Mouse (Mus musculus) megakaryocyte, adult 5-6 weeks (primary cell): ENCODE results near the gene Rpl9-ps1. TPM values are rescaled to one million over a fixed set of nuclear protein-coding genes. Genes with fewer than 3 reads are reported as not detected.

Source experiments
- ATAC-seq: 2 replicates; pipeline ENCODE4 v1.8.0; 2016; ENCODE audit warnings: mild to moderate bottlenecking, inconsistent platforms; ENCODE audit not compliant: poor library complexity, severe bottlenecking
- total RNA-seq, 2 experiments: library from RNA; stranded (forward) in 1 of 2; stranded (reverse) in 1 of 2; fragments of 153-499, 151-499 nt in 1 of 2; fragments of 221-1000, 200-1000 nt in 1 of 2; gene quantifications; 2 replicates each; pipeline versions ENCODE4 v1.2.3 to v1.2.4; 2015 to 2017

Gene Rpl9-ps1
- total RNA-seq (2015) (1.0 TPM in 1 of 2 replicates, not detected in the other), total RNA-seq (2017) (not detected in 2 replicates)

- no peak for ATAC-seq
Observed at GRCm38 (mm10) chr11:83645521-83645920, at the start of gene Rpl9-ps1. Gene Rpl9-ps1 (minus strand): TSS chr11:83645621.

DNA sequence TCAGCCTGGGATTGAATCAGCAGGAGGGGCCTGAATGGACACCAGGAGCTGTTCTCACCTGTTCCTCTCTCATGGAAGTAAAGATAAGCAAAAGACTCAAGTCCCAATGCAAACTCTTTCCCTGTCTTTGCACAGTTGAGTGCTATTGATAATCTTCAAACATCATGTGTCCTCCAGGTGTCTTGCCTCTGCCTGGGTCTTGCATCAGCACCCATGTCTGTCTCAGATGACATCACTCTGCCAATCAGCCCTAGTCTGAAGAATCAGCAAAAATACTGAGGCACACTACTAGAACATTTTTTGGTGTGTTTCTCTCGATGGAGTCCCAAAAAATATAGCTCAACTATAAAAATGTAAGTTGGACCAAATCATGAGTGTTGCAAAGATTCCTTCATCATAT is 46.6 kb upstream of the Rpl9-ps1 start:
- ATAC-seq = no peak

GRCm38 (mm10) chr11:83689918-83690317 is 44.5 kb upstream of the Rpl9-ps1 start:
- no peak for ATAC-seq

- peak; percentile 33; the same call in 1 of the 2 replicates for ATAC-seq
Observed at GRCm38 (mm10) chr11:83675665-83676064, 30.2 kb upstream of the Rpl9-ps1 start.

DNA sequence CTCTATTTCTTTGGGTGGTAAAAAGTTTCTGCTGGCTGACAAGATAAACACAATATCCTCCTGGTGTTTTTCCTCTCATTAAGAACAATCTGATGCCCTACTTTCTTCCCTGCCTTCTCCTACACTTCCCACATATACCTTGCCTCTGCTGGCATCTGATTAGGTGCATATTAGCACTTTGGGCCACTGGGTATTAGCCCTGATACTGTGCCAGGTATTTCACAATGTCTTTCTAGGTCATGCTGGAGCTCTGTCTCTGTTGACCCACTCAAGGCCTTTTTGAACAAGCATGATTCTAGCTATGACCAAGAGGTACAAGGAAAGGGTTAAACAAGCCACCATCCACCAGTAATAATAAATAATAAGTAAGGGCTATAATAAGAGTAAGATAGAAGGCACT is 26.3 kb upstream of the Rpl9-ps1 start:
- no peak for ATAC-seq

GRCm38 (mm10) chr11:83663532-83663931 is 18.1 kb upstream of the Rpl9-ps1 start:
- ATAC-seq = peak; percentile 64

GRCm38 (mm10) chr11:83662204-83662603 is 16.8 kb upstream of the Rpl9-ps1 start, which contains the start of gene Ccl4:
Gene Ccl4 (plus strand): TSS chr11:83662584.
- ATAC-seq = peak; percentile 72

- ATAC-seq = peak; percentile 41
Observed at GRCm38 (mm10) chr11:83658797-83659196, 13.4 kb upstream of the Rpl9-ps1 start.

DNA sequence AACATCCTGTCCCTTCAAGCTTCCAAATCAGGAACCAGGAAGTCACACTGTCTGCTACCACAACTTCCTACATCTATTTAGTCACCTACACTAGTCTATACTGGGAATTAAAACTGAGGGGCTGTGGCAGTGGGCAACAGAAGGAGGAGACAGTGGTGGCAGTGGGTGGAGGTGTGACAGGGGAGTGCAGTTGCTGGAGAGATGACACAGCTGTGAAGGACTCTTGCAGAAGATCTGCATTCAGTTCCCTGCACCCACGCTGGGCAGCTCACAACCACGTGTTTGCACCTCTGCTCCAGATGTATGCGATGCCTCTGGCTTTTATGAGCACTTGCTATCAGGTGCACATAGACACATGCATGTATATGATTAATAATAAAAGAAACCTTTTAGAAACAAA is 12.1 kb upstream of the Rpl9-ps1 start:
- ATAC-seq = peak; percentile 19; the same call in 1 of the 2 replicates

GRCm38 (mm10) chr11:83654606-83655005 is 9.2 kb upstream of the Rpl9-ps1 start:
- no peak for ATAC-seq

DNA sequence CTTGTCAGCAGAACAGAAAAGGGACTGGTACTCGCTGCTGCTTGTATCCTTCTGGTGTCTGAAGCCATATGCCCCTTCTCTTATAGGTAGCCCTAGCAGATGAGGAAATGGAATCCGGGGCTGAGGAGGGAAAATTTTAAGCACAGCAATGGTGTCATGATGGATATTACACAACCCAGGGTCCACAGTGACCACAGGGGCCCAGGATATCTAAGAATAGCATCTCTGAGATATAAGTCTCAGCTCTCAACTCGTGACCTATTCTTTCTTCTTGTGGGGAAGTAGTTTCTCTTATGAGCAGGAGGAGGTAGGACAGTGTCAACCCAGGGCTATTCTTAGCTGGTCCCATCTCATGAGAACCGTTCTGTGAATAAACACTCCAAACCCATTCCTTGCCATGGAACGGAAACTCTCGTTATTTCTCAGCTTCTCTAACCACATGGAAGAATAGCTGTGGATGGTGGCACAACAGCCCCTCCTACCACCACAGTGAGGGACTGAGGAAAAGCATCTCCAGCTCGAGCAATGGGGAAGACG is 4.0 kb upstream of the Rpl9-ps1 start, which contains the start of gene Ccl3:
Gene Ccl3, minus strand, starts transcription at position 51 of the 537 bp plus-strand sequence.
- ATAC-seq = peak; percentile 78

DNA sequence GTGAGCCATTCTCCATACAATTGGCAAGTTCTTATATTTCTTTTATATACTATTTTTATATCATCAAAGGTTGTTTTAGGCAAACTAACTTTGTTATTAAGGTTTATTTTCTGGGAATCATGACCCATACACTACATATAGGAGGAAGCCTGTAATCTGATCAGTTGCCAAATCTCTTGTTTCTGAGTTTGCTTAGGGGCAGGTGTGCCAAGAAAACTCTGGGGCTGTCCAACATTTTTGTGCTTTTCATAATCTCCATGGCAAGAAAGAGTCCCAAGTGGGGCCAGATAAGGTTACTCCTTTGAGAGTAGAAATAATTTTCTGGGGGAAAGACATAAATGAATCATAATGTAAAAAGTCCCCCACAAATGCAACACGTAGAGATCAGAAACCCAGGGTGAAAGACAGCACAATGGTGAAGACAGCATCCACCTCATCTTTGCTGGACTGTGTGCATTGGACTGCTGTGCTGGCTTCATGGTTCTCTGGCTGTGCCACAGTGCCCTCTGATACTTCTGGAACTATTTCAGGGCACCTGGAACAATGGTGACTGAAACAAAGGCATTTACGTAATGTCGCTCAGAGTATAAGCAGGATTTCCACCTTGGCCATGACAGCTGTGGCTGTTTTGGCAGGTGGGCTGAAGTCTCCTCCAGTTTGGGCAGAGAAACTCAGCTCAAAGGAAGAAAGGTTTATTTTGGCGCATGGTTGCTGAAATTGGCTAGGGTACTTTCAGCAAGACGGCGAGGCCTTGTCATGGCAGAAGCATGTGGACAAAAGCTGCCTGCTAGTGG is 1.1 kb upstream of the Rpl9-ps1 start:
- no peak for ATAC-seq

GRCm38 (mm10) chr11:83641216-83641615 is 4.2 kb downstream of the Rpl9-ps1 start:
- ATAC-seq = peak; percentile 25

GRCm38 (mm10) chr11:83640141-83640540 is 5.3 kb downstream of the Rpl9-ps1 start:
- ATAC-seq = peak; percentile 85

- peak; percentile 54 for ATAC-seq
Observed at GRCm38 (mm10) chr11:83639533-83639932, 5.9 kb downstream of the Rpl9-ps1 start.

DNA sequence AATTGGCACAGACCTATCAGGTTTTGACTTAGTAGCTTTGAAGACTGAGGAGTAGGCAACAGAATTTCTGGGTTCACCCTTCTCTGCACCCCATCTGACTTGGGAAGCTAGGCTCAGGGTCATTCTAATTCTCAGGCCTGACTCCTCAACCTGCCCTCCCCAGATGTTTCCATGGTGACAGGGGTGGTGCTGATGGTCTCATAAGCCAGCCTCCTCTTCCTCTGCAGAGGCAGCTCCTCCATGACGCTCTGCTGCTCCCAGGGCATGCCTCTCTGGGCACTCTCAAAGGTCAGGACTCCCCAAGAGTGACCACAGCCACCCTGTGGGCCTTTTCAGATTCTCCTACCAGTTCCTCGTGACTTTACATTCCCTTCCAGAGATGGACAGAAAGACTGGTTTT is 6.5 kb downstream of the Rpl9-ps1 start:
- ATAC-seq = peak; percentile 20

- ATAC-seq = no peak
Observed at GRCm38 (mm10) chr11:83636742-83637235, 8.6 kb downstream of the Rpl9-ps1 start.

DNA sequence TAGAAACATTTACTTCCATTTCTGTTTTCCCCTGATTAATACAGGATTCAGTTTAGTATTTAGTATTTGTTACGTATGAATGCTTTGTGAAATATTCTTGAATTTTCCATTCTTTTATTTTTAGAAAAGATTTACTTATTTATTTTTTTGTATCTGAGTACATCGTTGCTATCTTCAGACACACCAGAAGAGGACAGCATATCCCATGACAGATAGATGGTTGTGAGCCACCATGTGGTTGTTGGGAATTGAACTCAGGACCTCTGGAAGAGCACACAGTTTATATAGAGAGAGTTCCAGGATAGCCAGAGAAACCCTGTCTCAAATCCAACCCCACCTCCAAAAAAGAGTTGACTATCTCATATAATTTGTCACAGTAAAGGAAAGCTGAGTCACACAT is 10.5 kb downstream of the Rpl9-ps1 start:
- ATAC-seq = no peak

DNA sequence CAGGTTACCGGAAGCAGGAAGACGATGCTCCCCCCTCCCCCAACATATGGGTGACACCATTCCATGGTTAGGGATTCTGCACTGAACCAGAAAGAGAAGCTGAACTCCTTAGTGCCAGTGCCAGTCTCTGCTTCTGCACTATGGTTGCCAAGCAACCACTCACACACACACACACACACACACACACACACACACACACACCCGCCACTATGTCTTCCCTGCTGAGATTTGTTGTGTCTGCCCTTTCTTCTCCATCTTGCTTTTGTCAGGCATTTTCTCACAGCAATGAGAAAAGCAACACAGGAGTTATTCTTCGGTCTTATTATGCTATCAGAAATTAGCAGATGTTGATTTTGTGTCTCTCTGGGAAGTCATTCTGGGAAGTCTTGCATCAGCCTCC is 11.0 kb downstream of the Rpl9-ps1 start:
- ATAC-seq = no peak

- ATAC-seq = peak; percentile 53
Observed at GRCm38 (mm10) chr11:83632744-83633143, 12.7 kb downstream of the Rpl9-ps1 start.

- ATAC-seq = no peak
Observed at GRCm38 (mm10) chr11:83631065-83631464, 14.4 kb downstream of the Rpl9-ps1 start.

- no peak for ATAC-seq
Observed at GRCm38 (mm10) chr11:83630630-83631029, 14.8 kb downstream of the Rpl9-ps1 start.
